Mouse (Mus musculus) heart, postnatal 0 days (tissue): ENCODE data around the gene Psenen. TPM values are rescaled to one million over a fixed set of nuclear protein-coding genes. Genes with fewer than 3 reads are reported as not detected.

Experiments used
- ATAC-seq: fragments of 200-750 bp; cut with Nextera tagmentation; 2 replicates; pipeline ENCODE4 v1.8.0; 2017; ENCODE audit warnings: low read depth, moderate number of reproducible peaks, moderate library complexity; ENCODE audit not compliant: insufficient read depth
- DNase-seq: peaks from one replicate; pipeline ENCODE4 v3.0.0-alpha.2; 2016; ENCODE audit warnings: low spot score
- H3K27ac ChIP-seq: fragments of 300-500 bp; sonication (generic); 2 replicates; pipeline ENCODE4 v1.5.1; 2014; ENCODE audit warnings: low read depth, mild to moderate bottlenecking
- H3K27me3 ChIP-seq: fragments of 300-500 bp; sonication (generic); 2 replicates; pipeline ENCODE4 v1.6.1; 2014; ENCODE audit warnings: low read length, mixed read lengths; ENCODE audit not compliant: control insufficient read depth, insufficient read depth
- H3K36me3 ChIP-seq: fragments of 300-500 bp; sonication (generic); replicated peaks from 2 replicates; pipeline ENCODE4 v1.6.1; 2014; ENCODE audit warnings: low read length, mixed read lengths; ENCODE audit not compliant: control insufficient read depth, insufficient read depth
- H3K4me1 ChIP-seq: fragments of 300-500 bp; sonication (generic); 2 replicates; pipeline ENCODE4 v1.6.1; 2014; ENCODE audit warnings: antibody characterized with exemption; ENCODE audit not compliant: control insufficient read depth, insufficient read depth
- H3K4me2 ChIP-seq: fragments of 300-500 bp; sonication (generic); 2 replicates; pipeline ENCODE4 v1.6.1; 2014; ENCODE audit warnings: low read depth, mild to moderate bottlenecking, low read length, moderate library complexity
- H3K4me3 ChIP-seq: fragments of 300-500 bp; sonication (generic); 2 replicates; pipeline ENCODE4 v1.5.1; 2014; ENCODE audit warnings: low read depth, low read length
- H3K9ac ChIP-seq: fragments of 300-500 bp; sonication (generic); replicated peaks from 2 replicates; pipeline ENCODE4 v1.6.1; 2014; ENCODE audit warnings: low read depth, low read length, mixed read lengths
- H3K9me3 ChIP-seq: fragments of 300-500 bp; sonication (generic); replicated peaks from 2 replicates; pipeline ENCODE4 v1.6.1; 2016; ENCODE audit warnings: low read length; ENCODE audit not compliant: control insufficient read depth
- CTCF ChIP-seq: IDR thresholded peaks from 2 replicates; pipeline ENCODE4 v1.5.1; 2016; ENCODE audit warnings: antibody characterized with exemption, control low read depth, low read depth
- EP300 ChIP-seq: IDR thresholded peaks from 2 replicates; pipeline ENCODE4 v1.6.1; 2016; ENCODE audit warnings: antibody characterized with exemption, low read depth
- WGBS: fragments of 180-500 bp; shearing (Covaris S2); extraction: QIAGEN DNeasy Blood & Tissue Kit; methylation state at CpG from one replicate; pipeline ENCODE4 v1.1.7; 2014; 5-methylcytosine and 5-hydroxymethylcytosine counted together
- polyA plus RNA-seq: library from polyadenylated mRNA; unstranded; fragments of >200 nt; fragmentation: Nextera tagmentation; extraction: Ambion mirVana; gene quantifications from 2 replicates; pipeline ENCODE4 v1.2.1, GENCODE M21; 2015
- total RNA-seq: library from RNA; depleted of rRNA; stranded (reverse); fragments of >200 nt; gene quantifications from 2 replicates; pipeline ENCODE4 v1.2.3, GENCODE M21; 2014; ENCODE audit warnings: low replicate concordance

Psenen gene
- total and polyA plus RNA-seq, 2 experiments from 2014 or later: 130 TPM

GRCm38 (mm10) chr7:30572969-30573368, 9.5 kb upstream of the Psenen start:
- H3K4me2 ChIP-seq: no peak overlapping the region
- H3K36me3 ChIP-seq: peaks cover 96% of the 10 kb centered on the region
- WGBS: 28% methylated on average over 2 of the region's 2 CpGs
- ATAC-seq (peak; percentile 73), DNase-seq (peak; percentile 66)
- no peak overlapping the region for H3K4me3 ChIP-seq
- H3K9me3 ChIP-seq: no peaks in the 10 kb centered on the region
- no peaks in the 10 kb centered on the region for H3K27me3 ChIP-seq
- peak overlapping the region; percentile 17 for H3K27ac ChIP-seq
- H3K9ac ChIP-seq: no peak overlapping the region
- no peaks in the 10 kb centered on the region for H3K4me1 ChIP-seq
- TF ChIP-seq CTCF (no peak), EP300 (0 out of 2 replicates have a peak, but pooled peaks have one; percentile 30)

- no peaks in the 10 kb centered on the region for H3K4me1 ChIP-seq
- WGBS: 71% methylated on average over 5 of the region's 5 CpGs
- no peak overlapping the region for H3K4me3 ChIP-seq
- no peaks in the 10 kb centered on the region for H3K27me3 ChIP-seq
- no peak for ATAC-seq
- H3K36me3 ChIP-seq: peaks cover 94% of the 10 kb centered on the region
- H3K4me2 ChIP-seq: no peak overlapping the region
- no peaks in the 10 kb centered on the region for H3K9me3 ChIP-seq
- DNase-seq: no peak
- TF ChIP-seq CTCF (no peak), EP300 (no peak)
- peak overlapping the region; percentile 16; the same call in 1 of the 2 replicates for H3K27ac ChIP-seq
- H3K9ac ChIP-seq: no peak overlapping the region
These were observed 9.0 kb upstream of the Psenen start for GRCm38 (mm10) chr7:30572389-30572788.

GRCm38 (mm10) chr7:30567555-30567954, 4.1 kb upstream of the Psenen start:
- no peak overlapping the region for H3K4me3 ChIP-seq
- no peak for ATAC-seq
- TF ChIP-seq CTCF (no peak), EP300 (no peak)
- no peaks in the 10 kb centered on the region for H3K9me3 ChIP-seq
- no peak for DNase-seq
- H3K27ac ChIP-seq: no peak overlapping the region
- WGBS: 88% methylated on average over 11 of the region's 11 CpGs
- no peak overlapping the region for H3K9ac ChIP-seq
- peaks cover 77% of the 10 kb centered on the region for H3K36me3 ChIP-seq
- no peaks in the 10 kb centered on the region for H3K27me3 ChIP-seq
- H3K4me2 ChIP-seq: no peak overlapping the region
- H3K4me1 ChIP-seq: peaks cover 7% of the 10 kb centered on the region; the same call in 1 of the 2 replicates

- no peak for DNase-seq
- no peak for TF ChIP-seq EP300
- no peak for TF ChIP-seq CTCF
These were observed 2.6 kb upstream of the Psenen start for GRCm38 (mm10) chr7:30566033-30566432.

GRCm38 (mm10) chr7:30564970-30565571, 1.6 kb upstream of the Psenen start, which contains the start of gene Igflr1:
Igflr1 (plus strand) TSS chr7:30565427.
- no peaks in the 10 kb centered on the region for H3K9me3 ChIP-seq
- WGBS: 87% methylated on average over 12 of the region's 12 CpGs
- no peak within 1 kb of the TSS for H3K4me3 ChIP-seq
- H3K27me3 ChIP-seq: no peaks in the 10 kb centered on the region
- no peak for ATAC-seq
- no peak within 1 kb of the TSS for H3K27ac ChIP-seq
- H3K4me1 ChIP-seq: peaks cover 7% of the 10 kb centered on the region; the same call in 1 of the 2 replicates
- H3K36me3 ChIP-seq: peaks cover 60% of the 10 kb centered on the region
- no peak for DNase-seq
- no peak within 1 kb of the TSS for H3K4me2 ChIP-seq
- TF ChIP-seq EP300 (no peak), CTCF (no peak)
- no peak within 1 kb of the TSS for H3K9ac ChIP-seq

More at GRCm38 (mm10) chr7:30566033-30566432, 2.6 kb upstream of the Psenen start:
- Histone ChIP-seq H3K4me3 (no peak overlapping the region), H3K27ac (no peak overlapping the region), H3K4me2 (no peak overlapping the region), H3K36me3 (peaks cover 69% of the 10 kb centered on the region), H3K9me3 (no peaks in the 10 kb centered on the region), H3K9ac (no peak overlapping the region), H3K4me1 (peaks cover 7% of the 10 kb centered on the region; the same call in 1 of the 2 replicates), H3K27me3 (no peaks in the 10 kb centered on the region)
- no peak for ATAC-seq
- 74% methylated on average over 9 of the region's 9 CpGs for WGBS
